12 mouse cellular contexts compared by ENCODE assay signal in the genomic region with DNA sequence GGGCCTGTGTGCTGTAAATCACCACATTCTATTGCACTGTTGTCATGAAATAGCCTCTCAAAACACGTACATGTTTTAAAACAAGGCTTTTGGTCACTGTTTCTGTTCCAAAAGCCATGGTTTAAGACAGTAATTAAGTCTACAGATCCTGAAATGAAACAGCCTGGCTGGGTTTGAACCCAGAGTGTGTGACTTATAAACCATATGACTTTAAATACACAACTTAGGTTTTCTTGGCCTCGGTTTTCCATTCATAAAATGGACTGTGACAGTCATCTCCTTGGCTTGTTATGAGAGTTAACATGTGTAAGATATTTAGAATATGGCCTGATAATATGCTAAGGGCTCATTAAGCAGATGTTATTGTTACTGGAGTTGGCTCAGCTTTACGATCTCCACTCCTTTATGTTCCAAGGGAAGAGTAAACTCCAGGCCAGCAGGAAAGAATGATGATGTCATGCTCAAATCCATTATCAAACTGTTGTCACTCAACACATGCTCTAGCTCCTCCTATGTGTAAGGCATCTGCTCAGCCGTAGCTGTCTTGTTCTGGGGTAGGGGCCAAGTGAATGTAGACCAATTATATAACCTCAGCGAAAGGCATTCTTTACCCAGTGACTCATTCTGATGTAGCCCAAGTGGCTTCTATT.
DNase-seq lines count a peak whose midpoint lies in the region; ATAC-seq and TF ChIP-seq lines count a peak whose summit lies in the region.
"Had no signal": no experiment of that assay in that cellular context is flagged by ENCODE, and none has a peak within 500 bp of the region (broad histone marks: within the 10 kb centered on the region; RNA-seq: fewer than 3 reads in every experiment).

No protein-coding gene starts in this region.

- 0 out of 2 replicates have a peak, but pooled peaks cover 3% of the 10 kb centered on the region for H3K4me1 ChIP-seq in limb, embryonic 12.5 days (replicated peaks)
- no peaks in the 10 kb centered on the region for H3K4me1 ChIP-seq in limb, embryonic 10.5 days
- peaks cover 5% of the 10 kb centered on the region; the same call in 1 of the 2 replicates for H3K4me1 ChIP-seq in heart, postnatal 0 days (ENCODE audit: control insufficient read depth, insufficient read depth)
- H3K4me1 ChIP-seq in stomach, embryonic 15.5 days: no peaks in the 10 kb centered on the region
- no peaks in the 10 kb centered on the region for H3K4me1 ChIP-seq in liver, embryonic 11.5 days (replicated peaks; ENCODE audit: control insufficient read depth, insufficient read depth, low read length)
- H3K4me1 ChIP-seq: embryonic facial prominence, embryonic 12.5 days had no signal

- peak; percentile 52; the same call in 1 of the 2 replicates for TF ChIP-seq EP300 in heart, postnatal 0 days (IDR thresholded peaks at IDR 0.05; ENCODE audit: low read depth)

- H3K27ac ChIP-seq in limb, embryonic 12.5 days: no peak overlapping the region
- H3K27ac ChIP-seq in limb, embryonic 10.5 days: no peak overlapping the region
- H3K27ac ChIP-seq in heart, postnatal 0 days (ENCODE audit: low read depth): no peak overlapping the region
- H3K27ac ChIP-seq in stomach, embryonic 15.5 days: no peak overlapping the region
- no peak overlapping the region for H3K27ac ChIP-seq in liver, embryonic 11.5 days (ENCODE audit: low read depth, low read length)
- H3K27ac ChIP-seq: embryonic facial prominence, embryonic 12.5 days had no signal

- no peaks in the 10 kb centered on the region for H3K36me3 ChIP-seq in limb, embryonic 12.5 days
- no peaks in the 10 kb centered on the region for H3K36me3 ChIP-seq in limb, embryonic 10.5 days
- no peaks in the 10 kb centered on the region for H3K36me3 ChIP-seq in heart, postnatal 0 days (replicated peaks; ENCODE audit: control insufficient read depth, insufficient read depth, low read length)
- H3K36me3 ChIP-seq in stomach, embryonic 15.5 days: no peaks in the 10 kb centered on the region
- H3K36me3 ChIP-seq in liver, embryonic 11.5 days (ENCODE audit: control insufficient read depth, insufficient read depth, low read length): no peaks in the 10 kb centered on the region
- H3K36me3 ChIP-seq: embryonic facial prominence, embryonic 12.5 days had no signal

- 0 out of 2 replicates have a peak, but pooled peaks have one; percentile 15 for ATAC-seq in limb, embryonic 12.5 days (ENCODE audit: insufficient number of reproducible peaks, insufficient read depth, low FRiP score, low TSS enrichment, low read depth)
- ATAC-seq in heart, postnatal 0 days (ENCODE audit: insufficient read depth, low read depth): peak; percentile 98
- ATAC-seq in stomach, embryonic 15.5 days (ENCODE audit: insufficient read depth, low FRiP score, low read depth): peak; percentile 76
- no peak for ATAC-seq in liver, embryonic 11.5 days (replicated peaks; ENCODE audit: low FRiP score)
- ATAC-seq: hindbrain, embryonic 16.5 days had no signal

- no peak overlapping the region for H3K9ac ChIP-seq in limb, embryonic 12.5 days (replicated peaks)
- no peak overlapping the region for H3K9ac ChIP-seq in heart, postnatal 0 days (replicated peaks; ENCODE audit: low read depth, low read length)
- H3K9ac ChIP-seq in stomach, embryonic 15.5 days: no peak overlapping the region
- H3K9ac ChIP-seq in liver, embryonic 11.5 days (ENCODE audit: low read depth, low read length): no peak overlapping the region
- H3K9ac ChIP-seq: embryonic facial prominence, embryonic 12.5 days had no signal

- no peak overlapping the region for H3K4me2 ChIP-seq in limb, embryonic 12.5 days
- no peak overlapping the region for H3K4me2 ChIP-seq in heart, postnatal 0 days (ENCODE audit: low read depth, low read length)
- H3K4me2 ChIP-seq in stomach, embryonic 15.5 days: no peak overlapping the region
- H3K4me2 ChIP-seq in liver, embryonic 11.5 days: no peak overlapping the region
- H3K4me2 ChIP-seq: embryonic facial prominence, embryonic 12.5 days had no signal

- no peaks in the 10 kb centered on the region for H3K9me3 ChIP-seq in limb, embryonic 12.5 days
- H3K9me3 ChIP-seq in limb, embryonic 10.5 days (replicated peaks): no peaks in the 10 kb centered on the region
- H3K9me3 ChIP-seq in heart, postnatal 0 days (replicated peaks; ENCODE audit: control insufficient read depth, low read length): no peaks in the 10 kb centered on the region
- H3K9me3 ChIP-seq in stomach, embryonic 15.5 days: no peaks in the 10 kb centered on the region
- H3K9me3 ChIP-seq in liver, embryonic 11.5 days (ENCODE audit: control insufficient read depth, low read length): no peaks in the 10 kb centered on the region
- H3K9me3 ChIP-seq: embryonic facial prominence, embryonic 12.5 days had no signal

- H3K4me3 ChIP-seq in limb, embryonic 12.5 days (replicated peaks): no peak overlapping the region
- no peak overlapping the region for H3K4me3 ChIP-seq in limb, embryonic 10.5 days
- no peak overlapping the region for H3K4me3 ChIP-seq in heart, postnatal 0 days (ENCODE audit: low read depth, low read length)
- H3K4me3 ChIP-seq in stomach, embryonic 15.5 days (replicated peaks): no peak overlapping the region
- H3K4me3 ChIP-seq in liver, embryonic 11.5 days (ENCODE audit: low read depth, low read length): no peak overlapping the region
- H3K4me3 ChIP-seq: embryonic facial prominence, embryonic 12.5 days had no signal

- WGBS in limb, embryonic 12.5 days: 66% methylated on average over 5 of the region's 5 CpGs
- WGBS in limb, embryonic 10.5 days: 71% methylated on average over 5 of the region's 5 CpGs
- 27% methylated on average over 5 of the region's 5 CpGs for WGBS in heart, postnatal 0 days
- WGBS in stomach, embryonic 15.5 days: 41% methylated on average over 5 of the region's 5 CpGs
- WGBS in liver, embryonic 11.5 days: 75% methylated on average over 5 of the region's 5 CpGs

- TF ChIP-seq CTCF in heart, postnatal 0 days (IDR thresholded peaks at IDR 0.05; ENCODE audit: low read depth): no peak

- no peak for DNase-seq in limb, embryonic 10.5 days (ENCODE audit: low spot score)
- peak; percentile 95 for DNase-seq in heart, adult 11 months
- DNase-seq in heart, postnatal 0 days (ENCODE audit: low spot score): peak; percentile 86
- DNase-seq in liver: no peak
- no peak for DNase-seq in liver, embryonic 11.5 days (ENCODE audit: low spot score)
- DNase-seq: cerebellum, adult 9-11 months; spleen, adult 18-20 months; thymus, postnatal 14 days had no signal

- no peaks in the 10 kb centered on the region for H3K27me3 ChIP-seq in limb, embryonic 12.5 days
- H3K27me3 ChIP-seq in limb, embryonic 10.5 days (ENCODE audit: low read depth, poor library complexity, severe bottlenecking): no peaks in the 10 kb centered on the region
- H3K27me3 ChIP-seq in heart, postnatal 0 days (ENCODE audit: control insufficient read depth, insufficient read depth, low read length): no peaks in the 10 kb centered on the region
- no peaks in the 10 kb centered on the region for H3K27me3 ChIP-seq in stomach, embryonic 15.5 days (replicated peaks)
- no peaks in the 10 kb centered on the region for H3K27me3 ChIP-seq in liver, embryonic 11.5 days (replicated peaks; ENCODE audit: control insufficient read depth, insufficient read depth, low read length)
- H3K27me3 ChIP-seq: embryonic facial prominence, embryonic 12.5 days had no signal

Comparison
In these comparisons a context has a peak if more than half of its experiments do, and no peak if none do; other contexts are left out.
1. DNase-seq: peak in heart, adult 11 months (single experiment) and heart, postnatal 0 days (single experiment); none in limb, embryonic 10.5 days (single experiment), liver (single experiment) and liver, embryonic 11.5 days (single experiment).